ENCODE assay signal across 10 mouse cellular contexts in genomic region chr14:118368619-118369431, GRCm38 (mm10).
A peak's percentile ranks its signal among the peaks of the same experiment; 100 is the strongest.
DNase-seq lines count a peak whose midpoint lies in the region; ATAC-seq and TF ChIP-seq lines count a peak whose summit lies in the region.
"Had no signal": no experiment of that assay in that cellular context is flagged by ENCODE, and none has a peak within 500 bp of the region (broad histone marks: within the 10 kb centered on the region; RNA-seq: fewer than 3 reads in every experiment).

No protein-coding gene starts in this region.

- H3K27ac ChIP-seq in heart, embryonic 12.5 days (ENCODE audit: poor library complexity, severe bottlenecking), result no peak overlapping the region
- H3K27ac ChIP-seq in forebrain, embryonic 15.5 days (replicated peaks), result no peak overlapping the region
- no peak overlapping the region for H3K27ac ChIP-seq in kidney, postnatal 0 days
- no peak overlapping the region for H3K27ac ChIP-seq in neural tube, embryonic 15.5 days (replicated peaks)
- H3K27ac ChIP-seq: heart, embryonic 15.5 days; macrophage had no signal

- no peak for DNase-seq in heart, adult 8-10 months (ENCODE audit: low spot score)
- DNase-seq in kidney, postnatal 0 days (ENCODE audit: low spot score), result peak; percentile 30
- no peak for DNase-seq in cerebellum, postnatal 4 days (ENCODE audit: low spot score in 2 of 2)

- peak overlapping the region; percentile 37 for H3K4me2 ChIP-seq in heart, embryonic 12.5 days
- H3K4me2 ChIP-seq in forebrain, embryonic 15.5 days (replicated peaks), result no peak overlapping the region
- H3K4me2 ChIP-seq in kidney, postnatal 0 days (ENCODE audit: low read length), result peak overlapping the region; percentile 40
- H3K4me2 ChIP-seq in neural tube, embryonic 15.5 days, result peak overlapping the region; percentile 4; the same call in 1 of the 2 replicates
- H3K4me2 ChIP-seq: heart, embryonic 15.5 days had no signal

- 32% methylated on average over 9 of the region's 9 CpGs for WGBS in heart, embryonic 12.5 days
- WGBS in forebrain, embryonic 15.5 days, result 5% methylated on average over 9 of the region's 9 CpGs
- WGBS in kidney, postnatal 0 days, result 7% methylated on average over 9 of the region's 9 CpGs
- WGBS in neural tube, embryonic 15.5 days, result 10% methylated on average over 9 of the region's 9 CpGs

- H3K9ac ChIP-seq in heart, embryonic 12.5 days, result no peak overlapping the region
- H3K9ac ChIP-seq in forebrain, embryonic 15.5 days (replicated peaks), result no peak overlapping the region
- H3K9ac ChIP-seq in kidney, postnatal 0 days (ENCODE audit: low read depth, low read length), result no peak overlapping the region
- H3K9ac ChIP-seq in neural tube, embryonic 15.5 days (replicated peaks), result no peak overlapping the region
- H3K9ac ChIP-seq: heart, embryonic 15.5 days had no signal

- ATAC-seq in heart, embryonic 12.5 days (ENCODE audit: insufficient number of reproducible peaks, low FRiP score), result no peak
- ATAC-seq in forebrain, embryonic 15.5 days (replicated peaks), result peak; percentile 55
- peak; percentile 33 for ATAC-seq in kidney, postnatal 0 days (replicated peaks; ENCODE audit: low FRiP score, low read depth)
- ATAC-seq in neural tube, embryonic 15.5 days (ENCODE audit: low FRiP score), result peak; percentile 26
- ATAC-seq in megakaryocyte progenitor cell, adult 5-6 weeks (replicated peaks; ENCODE audit: poor library complexity), result no peak
- no peak for ATAC-seq in erythroblast, adult 5-6 weeks (replicated peaks; ENCODE audit: low FRiP score, poor library complexity, severe bottlenecking)

- no peaks in the 10 kb centered on the region for H3K36me3 ChIP-seq in heart, embryonic 12.5 days
- H3K36me3 ChIP-seq in forebrain, embryonic 15.5 days, result no peaks in the 10 kb centered on the region
- H3K36me3 ChIP-seq in kidney, postnatal 0 days (ENCODE audit: insufficient read depth, low read length), result no peaks in the 10 kb centered on the region
- no peaks in the 10 kb centered on the region for H3K36me3 ChIP-seq in neural tube, embryonic 15.5 days
- H3K36me3 ChIP-seq: heart, embryonic 15.5 days had no signal

- H3K9me3 ChIP-seq in heart, embryonic 12.5 days (replicated peaks), result no peaks in the 10 kb centered on the region
- H3K9me3 ChIP-seq in forebrain, embryonic 15.5 days, result no peaks in the 10 kb centered on the region
- no peaks in the 10 kb centered on the region for H3K9me3 ChIP-seq in kidney, postnatal 0 days (replicated peaks; ENCODE audit: low read length)
- H3K9me3 ChIP-seq in neural tube, embryonic 15.5 days (replicated peaks), result no peaks in the 10 kb centered on the region
- H3K9me3 ChIP-seq: heart, embryonic 15.5 days had no signal

- H3K4me1 ChIP-seq in heart, embryonic 12.5 days (replicated peaks), result 0 out of 2 replicates have a peak, but pooled peaks cover 9% of the 10 kb centered on the region
- peaks cover 11% of the 10 kb centered on the region for H3K4me1 ChIP-seq in forebrain, embryonic 15.5 days
- no peaks in the 10 kb centered on the region for H3K4me1 ChIP-seq in kidney, postnatal 0 days (replicated peaks; ENCODE audit: insufficient read depth, low read length)
- peaks cover 20% of the 10 kb centered on the region for H3K4me1 ChIP-seq in neural tube, embryonic 15.5 days
- H3K4me1 ChIP-seq: heart, embryonic 15.5 days had no signal

- TF ChIP-seq CTCF in kidney, postnatal 0 days (IDR thresholded peaks at IDR 0.05; ENCODE audit: low read depth), result no peak

- H3K4me3 ChIP-seq in heart, embryonic 12.5 days, result no peak overlapping the region
- H3K4me3 ChIP-seq in forebrain, embryonic 15.5 days, result no peak overlapping the region
- H3K4me3 ChIP-seq in kidney, postnatal 0 days (replicated peaks; ENCODE audit: low read depth, low read length), result no peak overlapping the region
- H3K4me3 ChIP-seq in neural tube, embryonic 15.5 days (replicated peaks), result no peak overlapping the region
- H3K4me3 ChIP-seq: heart, embryonic 15.5 days had no signal

- 0 out of 2 replicates have a peak, but pooled peaks cover 7% of the 10 kb centered on the region for H3K27me3 ChIP-seq in heart, embryonic 12.5 days (replicated peaks)
- H3K27me3 ChIP-seq in forebrain, embryonic 15.5 days, result no peaks in the 10 kb centered on the region; the same call in 1 of the 2 replicates
- no peaks in the 10 kb centered on the region for H3K27me3 ChIP-seq in kidney, postnatal 0 days (ENCODE audit: insufficient read depth, low read length)
- no peaks in the 10 kb centered on the region; the same call in 1 of the 2 replicates for H3K27me3 ChIP-seq in neural tube, embryonic 15.5 days (replicated peaks)

Comparison
In these comparisons a context has a peak if more than half of its experiments do, and no peak if none do; other contexts are left out.
1. ATAC-seq: peak in forebrain, embryonic 15.5 days (single experiment), kidney, postnatal 0 days (single experiment) and neural tube, embryonic 15.5 days (single experiment); none in heart, embryonic 12.5 days (single experiment), megakaryocyte progenitor cell, adult 5-6 weeks (single experiment) and erythroblast, adult 5-6 weeks (single experiment).